Mouse (Mus musculus): ENCODE measurements around the gene Tle4. TPM values are rescaled to one million over a fixed set of nuclear protein-coding genes. Genes with fewer than 3 reads are reported as not detected.

The Tle4 gene
- polyA plus RNA-seq, 1 experiment from 2014 or later: 44.7 TPM

DNA sequence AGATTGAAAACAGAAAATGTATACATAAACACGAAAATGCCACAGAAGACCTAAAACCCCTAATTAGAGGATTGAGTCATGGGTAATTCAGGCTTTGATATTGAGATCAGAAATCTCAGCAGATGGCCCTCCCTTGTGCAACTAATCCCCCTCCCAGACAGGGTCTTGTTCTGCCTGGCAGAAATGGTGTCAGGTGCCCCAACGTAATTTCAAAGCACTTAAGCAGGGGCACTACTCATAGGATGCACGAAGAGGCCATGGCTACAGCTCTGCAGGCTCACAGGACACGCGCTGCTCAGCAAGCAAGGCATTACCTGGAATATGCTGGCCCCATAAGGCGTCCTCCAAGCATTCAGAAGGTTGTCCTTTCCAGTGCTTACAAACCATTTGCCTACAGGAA is 146.5 kb downstream of the Tle4 start:
- no peak overlapping the region for H3K9ac ChIP-seq (ENCODE audit: low read length)
- no peak for DNase-seq (ENCODE audit: low spot score)
- peaks cover 7% of the 10 kb centered on the region; the same call in 1 of the 2 replicates for H3K36me3 ChIP-seq (ENCODE audit: control insufficient read depth, insufficient read depth, low read length)
- no peak overlapping the region for H3K4me2 ChIP-seq (ENCODE audit: low read depth, low read length, severe bottlenecking)
- no peaks in the 10 kb centered on the region for H3K27me3 ChIP-seq (ENCODE audit: control insufficient read depth, insufficient read depth, low read length)
- WGBS: 75% methylated on average over 6 of the region's 6 CpGs
- no peak for ATAC-seq (replicated peaks; ENCODE audit: low FRiP score)
- peaks cover 2% of the 10 kb centered on the region; the same call in 1 of the 2 replicates for H3K4me1 ChIP-seq (replicated peaks; ENCODE audit: control insufficient read depth, insufficient read depth, low read length)
- no peak overlapping the region for H3K27ac ChIP-seq (ENCODE audit: low read depth, low read length)
- no peaks in the 10 kb centered on the region for H3K9me3 ChIP-seq (ENCODE audit: control insufficient read depth, low read length)
- no peak overlapping the region for H3K4me3 ChIP-seq (ENCODE audit: low read depth, low read length)

DNA sequence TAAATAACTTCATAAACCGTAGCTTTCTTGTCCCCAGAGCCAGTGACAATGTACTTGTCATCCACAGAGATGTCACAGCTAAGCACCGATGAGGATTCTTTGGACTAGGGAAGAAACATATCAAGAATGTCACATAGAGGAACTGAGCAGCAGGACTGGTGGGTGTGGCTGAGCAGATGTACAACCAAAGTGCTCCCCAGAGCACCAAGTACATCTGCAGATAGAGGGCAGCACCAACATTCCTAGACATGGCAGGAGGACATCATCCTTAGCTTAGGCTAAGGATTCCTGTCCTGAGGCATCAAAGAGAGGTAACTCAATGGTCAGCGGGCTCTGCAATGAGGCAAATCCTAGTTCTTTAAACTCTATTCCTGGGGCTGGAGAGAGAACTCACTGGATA is 148.1 kb downstream of the Tle4 start:
- DNase-seq (ENCODE audit: low spot score) (no peak), ATAC-seq (replicated peaks; ENCODE audit: low FRiP score) (no peak)
- peaks cover 2% of the 10 kb centered on the region; the same call in 1 of the 2 replicates for H3K4me1 ChIP-seq (replicated peaks; ENCODE audit: control insufficient read depth, insufficient read depth, low read length)
- WGBS: 85% methylated on average over 3 of the region's 3 CpGs
- no peaks in the 10 kb centered on the region for H3K9me3 ChIP-seq (ENCODE audit: control insufficient read depth, low read length)
- H3K4me3 ChIP-seq (ENCODE audit: low read depth, low read length): no peak overlapping the region
- H3K36me3 ChIP-seq (ENCODE audit: control insufficient read depth, insufficient read depth, low read length): peaks cover 7% of the 10 kb centered on the region; the same call in 1 of the 2 replicates
- H3K27me3 ChIP-seq (ENCODE audit: control insufficient read depth, insufficient read depth, low read length): no peaks in the 10 kb centered on the region
- H3K27ac ChIP-seq (ENCODE audit: low read depth, low read length): no peak overlapping the region
- no peak overlapping the region for H3K9ac ChIP-seq (ENCODE audit: low read length)
- H3K4me2 ChIP-seq (ENCODE audit: low read depth, low read length, severe bottlenecking): no peak overlapping the region

DNA sequence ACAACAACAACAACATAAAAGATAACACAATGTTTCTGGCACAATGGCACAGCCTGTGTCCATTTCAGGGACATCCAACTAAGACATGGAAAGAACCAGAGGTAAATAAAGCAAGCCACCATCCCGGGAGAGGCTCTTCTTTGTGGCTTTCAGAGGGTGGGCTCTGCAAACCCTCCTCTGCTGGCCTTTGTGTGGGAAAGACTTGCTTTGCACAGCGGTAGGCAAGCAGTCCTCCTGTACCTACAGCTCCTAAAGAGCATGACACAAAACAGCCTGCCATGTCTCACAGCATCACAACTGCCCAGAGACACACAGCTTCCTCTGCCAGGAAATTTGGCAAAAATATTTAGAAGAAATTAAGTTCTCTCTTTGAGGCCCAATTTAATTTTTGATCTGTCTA is 149.3 kb downstream of the Tle4 start:
- Histone ChIP-seq H3K4me2 (ENCODE audit: low read depth, low read length, severe bottlenecking) (no peak overlapping the region), H3K27me3 (ENCODE audit: control insufficient read depth, insufficient read depth, low read length) (no peaks in the 10 kb centered on the region), H3K4me3 (ENCODE audit: low read depth, low read length) (no peak overlapping the region), H3K27ac (ENCODE audit: low read depth, low read length) (no peak overlapping the region), H3K9me3 (ENCODE audit: control insufficient read depth, low read length) (no peaks in the 10 kb centered on the region), H3K36me3 (ENCODE audit: control insufficient read depth, insufficient read depth, low read length) (peaks cover 4% of the 10 kb centered on the region; the same call in 1 of the 2 replicates), H3K9ac (ENCODE audit: low read length) (no peak overlapping the region), H3K4me1 (replicated peaks; ENCODE audit: control insufficient read depth, insufficient read depth, low read length) (peaks cover 2% of the 10 kb centered on the region; the same call in 1 of the 2 replicates)
- ATAC-seq (replicated peaks; ENCODE audit: low FRiP score): no peak
- DNase-seq (ENCODE audit: low spot score): no peak
- 43% methylated on average over 2 of the region's 2 CpGs for WGBS

DNA sequence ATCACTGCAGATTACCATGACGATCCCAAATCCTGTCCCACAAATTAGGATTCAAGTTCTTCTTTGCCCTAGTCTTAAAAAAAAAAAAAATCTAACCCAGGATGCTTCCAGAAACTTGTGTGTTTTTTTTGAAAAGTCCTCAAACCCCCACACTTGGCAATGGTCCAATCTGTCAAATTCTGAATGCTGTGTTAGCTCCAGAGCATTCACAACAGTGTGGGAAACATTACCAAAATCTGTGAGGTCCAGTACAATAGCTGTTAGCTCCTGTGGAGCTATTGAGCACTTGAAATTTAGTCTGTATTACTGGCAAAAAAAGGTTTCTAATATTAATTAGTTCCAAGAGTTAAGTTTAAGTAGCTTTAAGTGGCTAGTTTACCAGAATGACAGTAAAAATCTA is 150.4 kb downstream of the Tle4 start:
- Histone ChIP-seq H3K27ac (ENCODE audit: low read depth, low read length) (no peak overlapping the region), H3K4me3 (ENCODE audit: low read depth, low read length) (no peak overlapping the region), H3K4me1 (replicated peaks; ENCODE audit: control insufficient read depth, insufficient read depth, low read length) (peaks cover 2% of the 10 kb centered on the region; the same call in 1 of the 2 replicates), H3K36me3 (ENCODE audit: control insufficient read depth, insufficient read depth, low read length) (no peaks in the 10 kb centered on the region; the same call in 1 of the 2 replicates), H3K4me2 (ENCODE audit: low read depth, low read length, severe bottlenecking) (no peak overlapping the region), H3K9me3 (ENCODE audit: control insufficient read depth, low read length) (no peaks in the 10 kb centered on the region), H3K9ac (ENCODE audit: low read length) (no peak overlapping the region), H3K27me3 (ENCODE audit: control insufficient read depth, insufficient read depth, low read length) (no peaks in the 10 kb centered on the region)
- 67% methylated on average over 1 of the region's 1 CpGs for WGBS
- ATAC-seq (replicated peaks; ENCODE audit: low FRiP score) (peak; percentile 70), DNase-seq (ENCODE audit: low spot score) (no peak)

DNA sequence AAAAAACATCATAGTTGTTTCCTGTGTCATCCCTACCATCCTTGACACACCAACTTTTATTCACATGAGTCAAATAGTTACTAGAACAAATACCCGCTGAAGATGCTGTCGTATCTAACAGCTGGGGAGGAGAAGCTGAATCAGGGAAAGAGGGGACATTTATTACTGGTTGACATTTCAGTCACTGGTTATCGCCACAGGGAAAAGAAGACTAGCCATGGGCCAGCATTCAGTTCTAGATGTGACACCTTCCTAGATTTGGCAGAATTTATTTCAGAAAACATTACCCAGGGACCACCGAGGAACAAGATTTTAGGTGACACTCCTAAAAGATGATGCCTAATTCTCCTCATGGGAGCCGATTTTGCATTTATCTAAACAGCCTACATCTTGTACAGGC is 156.0 kb downstream of the Tle4 start:
- H3K27ac ChIP-seq (ENCODE audit: low read depth, low read length): no peak overlapping the region
- no peak overlapping the region for H3K4me2 ChIP-seq (ENCODE audit: low read depth, low read length, severe bottlenecking)
- WGBS: 93% methylated on average over 5 of the region's 5 CpGs
- H3K9me3 ChIP-seq (ENCODE audit: control insufficient read depth, low read length): no peaks in the 10 kb centered on the region
- H3K36me3 ChIP-seq (ENCODE audit: control insufficient read depth, insufficient read depth, low read length): no peaks in the 10 kb centered on the region
- H3K9ac ChIP-seq (ENCODE audit: low read length): no peak overlapping the region
- ATAC-seq (replicated peaks; ENCODE audit: low FRiP score): no peak
- H3K27me3 ChIP-seq (ENCODE audit: control insufficient read depth, insufficient read depth, low read length): no peaks in the 10 kb centered on the region
- no peak for DNase-seq (ENCODE audit: low spot score)
- no peak overlapping the region for H3K4me3 ChIP-seq (ENCODE audit: low read depth, low read length)
- H3K4me1 ChIP-seq (replicated peaks; ENCODE audit: control insufficient read depth, insufficient read depth, low read length): no peaks in the 10 kb centered on the region

DNA sequence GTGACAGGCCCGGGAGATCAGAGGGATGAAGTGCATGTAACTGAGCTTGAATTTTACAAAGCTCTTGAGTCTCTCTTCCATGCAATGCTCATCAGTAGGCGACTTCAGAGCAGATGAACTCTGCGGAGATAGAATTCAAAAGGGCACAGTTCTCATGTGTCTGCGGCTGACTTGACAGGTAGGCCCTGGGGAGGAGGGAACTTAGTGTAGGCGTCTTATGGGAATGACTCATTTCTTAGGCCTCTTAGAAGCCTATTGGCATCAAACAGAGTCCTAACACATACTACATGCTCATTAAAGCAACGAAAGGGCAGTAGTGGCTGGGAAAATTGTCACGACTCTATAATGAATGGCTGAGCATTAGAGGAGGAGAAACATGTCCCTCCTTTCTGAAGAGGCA is 160.6 kb downstream of the Tle4 start:
- no peak overlapping the region for H3K27ac ChIP-seq (ENCODE audit: low read depth, low read length)
- H3K36me3 ChIP-seq (ENCODE audit: control insufficient read depth, insufficient read depth, low read length): no peaks in the 10 kb centered on the region
- no peak overlapping the region for H3K9ac ChIP-seq (ENCODE audit: low read length)
- no peaks in the 10 kb centered on the region for H3K27me3 ChIP-seq (ENCODE audit: control insufficient read depth, insufficient read depth, low read length)
- ATAC-seq (replicated peaks; ENCODE audit: low FRiP score): no peak
- no peak overlapping the region for H3K4me3 ChIP-seq (ENCODE audit: low read depth, low read length)
- H3K4me2 ChIP-seq (ENCODE audit: low read depth, low read length, severe bottlenecking): no peak overlapping the region
- no peaks in the 10 kb centered on the region; the same call in 1 of the 2 replicates for H3K4me1 ChIP-seq (replicated peaks; ENCODE audit: control insufficient read depth, insufficient read depth, low read length)
- no peaks in the 10 kb centered on the region for H3K9me3 ChIP-seq (ENCODE audit: control insufficient read depth, low read length)
- no peak for DNase-seq (ENCODE audit: low spot score)
- WGBS: 72% methylated on average over 7 of the region's 7 CpGs

DNA sequence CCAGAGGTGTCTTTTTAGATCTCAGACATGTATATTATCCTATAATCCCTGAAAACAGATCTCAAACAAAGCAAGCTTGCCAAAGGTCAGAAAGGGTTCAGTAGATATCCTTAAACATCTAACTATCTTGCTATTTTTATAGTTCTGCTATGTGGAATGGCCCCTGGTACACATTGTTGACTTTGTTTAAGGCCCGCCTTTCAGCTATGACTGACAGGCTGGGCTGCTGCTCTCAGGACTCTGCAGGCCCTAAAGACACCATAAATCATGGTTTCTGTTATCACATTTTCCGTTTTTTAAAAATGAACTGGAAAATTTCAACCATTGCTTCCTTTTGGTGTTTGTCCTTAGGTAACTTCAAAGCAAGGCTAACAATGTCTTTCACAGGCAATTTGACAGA is 161.3 kb downstream of the Tle4 start:
- ATAC-seq (replicated peaks; ENCODE audit: low FRiP score): no peak
- no peak overlapping the region for H3K9ac ChIP-seq (ENCODE audit: low read length)
- no peaks in the 10 kb centered on the region; the same call in 1 of the 2 replicates for H3K4me1 ChIP-seq (replicated peaks; ENCODE audit: control insufficient read depth, insufficient read depth, low read length)
- H3K36me3 ChIP-seq (ENCODE audit: control insufficient read depth, insufficient read depth, low read length): no peaks in the 10 kb centered on the region
- no peak overlapping the region for H3K4me2 ChIP-seq (ENCODE audit: low read depth, low read length, severe bottlenecking)
- no peaks in the 10 kb centered on the region for H3K9me3 ChIP-seq (ENCODE audit: control insufficient read depth, low read length)
- no peak overlapping the region for H3K4me3 ChIP-seq (ENCODE audit: low read depth, low read length)
- 79% methylated on average over 2 of the region's 2 CpGs for WGBS
- DNase-seq (ENCODE audit: low spot score): no peak
- H3K27me3 ChIP-seq (ENCODE audit: control insufficient read depth, insufficient read depth, low read length): no peaks in the 10 kb centered on the region
- peak overlapping the region; percentile 54; the same call in 1 of the 2 replicates for H3K27ac ChIP-seq (ENCODE audit: low read depth, low read length)

DNA sequence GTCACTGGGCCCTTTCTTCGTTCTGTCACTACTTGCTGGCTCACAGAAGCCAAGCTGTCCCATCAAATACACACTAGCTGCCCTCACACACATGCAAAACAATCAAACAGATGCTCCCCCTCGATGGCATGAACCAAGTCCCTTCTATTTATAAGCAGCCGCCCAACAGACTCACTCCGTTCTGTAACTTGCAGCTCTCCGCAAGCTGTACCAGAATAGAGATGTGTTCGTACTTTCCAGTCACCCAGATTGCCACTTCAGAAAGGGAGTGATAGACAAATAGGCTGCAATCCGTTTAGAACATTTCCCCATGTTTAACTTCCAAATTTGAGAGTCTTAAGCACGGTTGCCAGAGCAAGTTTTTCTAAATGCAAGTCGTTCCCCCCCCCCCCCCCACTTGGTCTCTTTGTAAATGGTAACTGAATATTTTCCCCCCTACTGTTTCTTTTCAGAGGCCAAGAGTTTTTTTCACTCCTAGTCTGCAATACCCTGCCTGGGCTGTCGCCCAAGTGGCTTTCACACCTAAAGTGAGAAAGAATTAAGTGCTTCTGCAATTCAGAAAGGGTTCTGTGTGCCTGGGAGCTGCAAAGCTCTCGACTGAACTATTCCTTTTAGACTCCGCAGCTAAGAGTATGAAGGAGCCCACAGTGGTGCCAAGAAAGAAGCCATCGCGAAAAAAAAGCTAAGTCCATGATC is 162.0 kb downstream of the Tle4 start:
- no peak overlapping the region for H3K4me2 ChIP-seq (ENCODE audit: low read depth, low read length, severe bottlenecking)
- DNase-seq (ENCODE audit: low spot score): no peak
- 20% methylated on average over 14 of the region's 14 CpGs for WGBS

DNA sequence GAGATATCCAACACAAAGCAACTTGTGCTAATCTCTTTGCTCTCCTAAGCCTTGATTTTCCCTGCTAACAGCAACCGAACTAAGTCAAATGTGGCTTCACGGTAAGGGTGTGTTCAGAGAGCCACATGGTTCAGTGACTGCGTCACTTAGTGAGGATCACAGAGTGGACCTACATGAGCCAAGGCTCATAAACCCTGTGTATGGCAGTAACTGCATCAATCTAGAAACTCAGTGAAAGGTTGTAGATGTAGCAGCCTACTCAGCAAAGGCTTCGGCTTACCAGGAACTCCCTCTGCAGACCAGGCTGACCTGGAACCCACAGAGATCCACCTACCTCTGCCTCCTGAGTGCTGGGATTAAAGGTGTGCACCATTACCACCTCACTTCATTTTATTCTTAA is 164.0 kb downstream of the Tle4 start:
- no peaks in the 10 kb centered on the region for H3K9me3 ChIP-seq (ENCODE audit: control insufficient read depth, low read length)
- no peaks in the 10 kb centered on the region for H3K27me3 ChIP-seq (ENCODE audit: control insufficient read depth, insufficient read depth, low read length)
- no peak overlapping the region for H3K9ac ChIP-seq (ENCODE audit: low read length)
- H3K4me2 ChIP-seq (ENCODE audit: low read depth, low read length, severe bottlenecking): no peak overlapping the region
- ATAC-seq (replicated peaks; ENCODE audit: low FRiP score): no peak
- no peaks in the 10 kb centered on the region; the same call in 1 of the 2 replicates for H3K4me1 ChIP-seq (replicated peaks; ENCODE audit: control insufficient read depth, insufficient read depth, low read length)
- no peak overlapping the region for H3K27ac ChIP-seq (ENCODE audit: low read depth, low read length)
- DNase-seq (ENCODE audit: low spot score): no peak
- no peak overlapping the region for H3K4me3 ChIP-seq (ENCODE audit: low read depth, low read length)
- H3K36me3 ChIP-seq (ENCODE audit: control insufficient read depth, insufficient read depth, low read length): no peaks in the 10 kb centered on the region
- WGBS: 92% methylated on average over 4 of the region's 4 CpGs

More for the DNA sequence above, 162.0 kb downstream of the Tle4 start:
- Histone ChIP-seq H3K27ac (ENCODE audit: low read depth, low read length) (peak overlapping the region; percentile 54; the same call in 1 of the 2 replicates), H3K27me3 (ENCODE audit: control insufficient read depth, insufficient read depth, low read length) (no peaks in the 10 kb centered on the region), H3K4me3 (ENCODE audit: low read depth, low read length) (no peak overlapping the region), H3K9me3 (ENCODE audit: control insufficient read depth, low read length) (no peaks in the 10 kb centered on the region), H3K36me3 (ENCODE audit: control insufficient read depth, insufficient read depth, low read length) (no peaks in the 10 kb centered on the region), H3K9ac (ENCODE audit: low read length) (0 out of 2 replicates have a peak overlapping the region, but pooled peaks have one; percentile 17), H3K4me1 (replicated peaks; ENCODE audit: control insufficient read depth, insufficient read depth, low read length) (no peaks in the 10 kb centered on the region; the same call in 1 of the 2 replicates)
- peak; percentile 86 for ATAC-seq (replicated peaks; ENCODE audit: low FRiP score)
